Mouse (Mus musculus) small intestine, adult 2 months (tissue): ENCODE results near the gene Kcnh7. TPM values are rescaled to one million over a fixed set of nuclear protein-coding genes. Genes with fewer than 3 reads are reported as not detected.

Source experiments
- H3K27ac ChIP-seq: fragments of 200-500 bp; 2 replicates; pipeline ENCODE4 v1.5.1; 2012; ENCODE audit warnings: low read depth, low read length, control low read depth, inconsistent platforms; ENCODE audit not compliant: insufficient read depth
- H3K27me3 ChIP-seq: fragments of 200-500 bp; 2 replicates; pipeline ENCODE4 v1.6.1; 2012; ENCODE audit warnings: mild to moderate bottlenecking, moderate library complexity, low read length, inconsistent platforms; ENCODE audit not compliant: control insufficient read depth, insufficient read depth
- H3K36me3 ChIP-seq: fragments of 200-500 bp; 2 replicates; pipeline ENCODE4 v1.6.1; 2012; ENCODE audit warnings: mild to moderate bottlenecking, low read length, control low read depth, inconsistent platforms; ENCODE audit not compliant: control insufficient read depth, insufficient read depth
- H3K4me1 ChIP-seq: fragments of 200-500 bp; 2 replicates; pipeline ENCODE4 v1.6.1; 2012; ENCODE audit warnings: low read length, inconsistent platforms, mixed read lengths; ENCODE audit not compliant: control insufficient read depth, insufficient read depth, insufficient read length
- H3K4me3 ChIP-seq: fragments of 200-500 bp; 2 replicates; pipeline ENCODE4 v1.5.1; 2012; ENCODE audit warnings: low read depth, mild to moderate bottlenecking, control low read depth, inconsistent platforms, low read length, moderate library complexity
- CTCF ChIP-seq: fragments of 200-500 bp; IDR thresholded peaks from 2 replicates; pipeline ENCODE4 v1.5.1; 2012; ENCODE audit warnings: low read depth, mild to moderate bottlenecking, control low read depth, inconsistent platforms, low read length, moderate library complexity, mixed read lengths; ENCODE audit not compliant: insufficient replicate concordance, insufficient read length; ENCODE audit errors: extremely low read depth
- POLR2A ChIP-seq: fragments of 200-500 bp; IDR thresholded peaks from 2 replicates; pipeline ENCODE4 v1.6.1; 2012; ENCODE audit warnings: low read depth, mild to moderate bottlenecking, control low read depth, inconsistent platforms, low read length, moderate library complexity
- WGBS: fragments of 180-500 bp; shearing (Covaris S2); methylation state at CpG from one replicate; pipeline ENCODE4 v1.1.7; 2018; 5-methylcytosine and 5-hydroxymethylcytosine counted together
- polyA plus RNA-seq: library from polyadenylated mRNA; depleted of rRNA; stranded (reverse); fragments of >200 nt; gene quantifications from 2 replicates; pipeline ENCODE4 v1.2.3, GENCODE M21; 2012

The Kcnh7 gene
- polyA plus RNA-seq, 1 experiment, result not detected

GRCm38 (mm10) chr2:63120316-63120715, 63.8 kb downstream of the Kcnh7 start:
- WGBS, result 31% methylated on average over 3 of the region's 3 CpGs
- Histone ChIP-seq H3K36me3 (no peaks in the 10 kb centered on the region), H3K27me3 (no peaks in the 10 kb centered on the region), H3K4me3 (no peak overlapping the region), H3K27ac (no peak overlapping the region; the same call in 1 of the 2 replicates), H3K4me1 (no peaks in the 10 kb centered on the region; the same call in 1 of the 2 replicates)
- no peak for TF ChIP-seq POLR2A
- no peak for TF ChIP-seq CTCF

- Histone ChIP-seq H3K27me3 (no peaks in the 10 kb centered on the region), H3K4me3 (no peak overlapping the region), H3K36me3 (no peaks in the 10 kb centered on the region), H3K27ac (no peak overlapping the region), H3K4me1 (no peaks in the 10 kb centered on the region; the same call in 1 of the 2 replicates)
- WGBS, result 73% methylated on average over 4 of the region's 4 CpGs
- no peak for TF ChIP-seq CTCF
- no peak for TF ChIP-seq POLR2A
These were observed 66.6 kb downstream of the Kcnh7 start for GRCm38 (mm10) chr2:63117209-63118193.

GRCm38 (mm10) chr2:63105971-63106370, 78.1 kb downstream of the Kcnh7 start:
- Histone ChIP-seq H3K27me3 (no peaks in the 10 kb centered on the region), H3K4me3 (no peak overlapping the region), H3K36me3 (no peaks in the 10 kb centered on the region), H3K4me1 (no peaks in the 10 kb centered on the region), H3K27ac (no peak overlapping the region)
- WGBS, result 23% methylated on average over 2 of the region's 2 CpGs
- TF ChIP-seq POLR2A (no peak), CTCF (no peak)

- Histone ChIP-seq H3K4me1 (no peaks in the 10 kb centered on the region), H3K4me3 (no peak overlapping the region), H3K36me3 (no peaks in the 10 kb centered on the region), H3K27me3 (no peaks in the 10 kb centered on the region), H3K27ac (no peak overlapping the region)
- TF ChIP-seq POLR2A, result no peak
- no peak for TF ChIP-seq CTCF
These were observed 84.4 kb downstream of the Kcnh7 start for GRCm38 (mm10) chr2:63099676-63100075.

- H3K4me3 ChIP-seq, result no peak overlapping the region
- TF ChIP-seq CTCF, result no peak
- TF ChIP-seq POLR2A, result no peak
- WGBS, result 74% methylated on average over 4 of the region's 4 CpGs
- no peaks in the 10 kb centered on the region for H3K27me3 ChIP-seq
- H3K36me3 ChIP-seq, result no peaks in the 10 kb centered on the region
- H3K4me1 ChIP-seq, result no peaks in the 10 kb centered on the region
- H3K27ac ChIP-seq, result no peak overlapping the region
These were observed 92.3 kb downstream of the Kcnh7 start for GRCm38 (mm10) chr2:63091775-63092174.

- no peaks in the 10 kb centered on the region for H3K27me3 ChIP-seq
- H3K4me1 ChIP-seq, result no peaks in the 10 kb centered on the region
- WGBS, result 36% methylated on average over 2 of the region's 2 CpGs
- no peak overlapping the region for H3K4me3 ChIP-seq
- TF ChIP-seq POLR2A, result no peak
- no peak for TF ChIP-seq CTCF
- no peak overlapping the region for H3K27ac ChIP-seq
- H3K36me3 ChIP-seq, result no peaks in the 10 kb centered on the region
These were observed 93.6 kb downstream of the Kcnh7 start for GRCm38 (mm10) chr2:63090447-63090846.

- no peaks in the 10 kb centered on the region; the same call in 1 of the 2 replicates for H3K27me3 ChIP-seq
- no peaks in the 10 kb centered on the region for H3K4me1 ChIP-seq
- no peaks in the 10 kb centered on the region for H3K36me3 ChIP-seq
- no peak overlapping the region for H3K4me3 ChIP-seq
- TF ChIP-seq POLR2A (no peak), CTCF (no peak)
- WGBS, result 83% methylated on average over 2 of the region's 2 CpGs
- no peak overlapping the region for H3K27ac ChIP-seq
These were observed 125.7 kb downstream of the Kcnh7 start for GRCm38 (mm10) chr2:63058386-63058785.

- WGBS, result 86% methylated on average over 3 of the region's 3 CpGs
- Histone ChIP-seq H3K4me3 (no peak overlapping the region), H3K4me1 (no peaks in the 10 kb centered on the region), H3K36me3 (no peaks in the 10 kb centered on the region), H3K27ac (no peak overlapping the region), H3K27me3 (no peaks in the 10 kb centered on the region; the same call in 1 of the 2 replicates)
- TF ChIP-seq POLR2A, result no peak
- no peak for TF ChIP-seq CTCF
These were observed 134.2 kb downstream of the Kcnh7 start for GRCm38 (mm10) chr2:63049884-63050283.
